Comparison of ENCODE assay signal across 17 mouse cellular contexts in genomic region chr3:39725755-39726154, GRCm38 (mm10).
"Had no signal": no experiment of that assay in that cellular context is flagged by ENCODE, and none has a peak within 500 bp of the region (broad histone marks: within the 10 kb centered on the region; RNA-seq: fewer than 3 reads in every experiment).

No protein-coding gene starts in this region.

- H3K27ac ChIP-seq: liver, embryonic 12.5 days; liver, embryonic 14.5 days; midbrain, embryonic 10.5 days; midbrain, embryonic 12.5 days; neural tube, embryonic 13.5 days; neural tube, embryonic 15.5 days had no signal

- ATAC-seq: liver, embryonic 12.5 days; midbrain, embryonic 16.5 days had no signal

- DNase-seq: lung, adult 18-20 months; lung, postnatal 10 days; lung, postnatal 36 days; midbrain, embryonic 14.5 days; retina, postnatal 1 day; right cerebral cortex, postnatal 14 days; thymus, adult 18-20 months; thymus, postnatal 14 days; thymus, postnatal 36 days had no signal

- H3K36me3 ChIP-seq: liver, embryonic 12.5 days; midbrain, embryonic 10.5 days; midbrain, embryonic 12.5 days; neural tube, embryonic 13.5 days; neural tube, embryonic 15.5 days had no signal

- H3K9ac ChIP-seq: liver, embryonic 12.5 days; liver, embryonic 14.5 days; midbrain, embryonic 12.5 days; neural tube, embryonic 13.5 days; neural tube, embryonic 15.5 days had no signal

- H3K4me2 ChIP-seq: liver, embryonic 12.5 days; midbrain, embryonic 12.5 days; neural tube, embryonic 13.5 days; neural tube, embryonic 15.5 days had no signal

- H3K4me3 ChIP-seq: liver, embryonic 12.5 days; midbrain, embryonic 10.5 days; midbrain, embryonic 12.5 days; myocyte; neural tube, embryonic 13.5 days; neural tube, embryonic 15.5 days had no signal

- H3K4me1 ChIP-seq: liver, embryonic 12.5 days; midbrain, embryonic 10.5 days; midbrain, embryonic 12.5 days; neural tube, embryonic 13.5 days; neural tube, embryonic 15.5 days had no signal

- H3K27me3 ChIP-seq: liver, embryonic 12.5 days; midbrain, embryonic 12.5 days; neural tube, embryonic 13.5 days; neural tube, embryonic 15.5 days had no signal

- H3K9me3 ChIP-seq: liver, embryonic 12.5 days; midbrain, embryonic 10.5 days; midbrain, embryonic 12.5 days; neural tube, embryonic 13.5 days; neural tube, embryonic 15.5 days had no signal
